Mouse (Mus musculus): ENCODE data around the gene Sertad2. TPM values are rescaled to one million over a fixed set of nuclear protein-coding genes. Genes with fewer than 3 reads are reported as not detected.
A peak's percentile ranks its signal among the peaks of the same experiment; 100 is the strongest.

Sertad2 gene
- polyA plus RNA-seq, 1 experiment: 11.5 TPM

DNA sequence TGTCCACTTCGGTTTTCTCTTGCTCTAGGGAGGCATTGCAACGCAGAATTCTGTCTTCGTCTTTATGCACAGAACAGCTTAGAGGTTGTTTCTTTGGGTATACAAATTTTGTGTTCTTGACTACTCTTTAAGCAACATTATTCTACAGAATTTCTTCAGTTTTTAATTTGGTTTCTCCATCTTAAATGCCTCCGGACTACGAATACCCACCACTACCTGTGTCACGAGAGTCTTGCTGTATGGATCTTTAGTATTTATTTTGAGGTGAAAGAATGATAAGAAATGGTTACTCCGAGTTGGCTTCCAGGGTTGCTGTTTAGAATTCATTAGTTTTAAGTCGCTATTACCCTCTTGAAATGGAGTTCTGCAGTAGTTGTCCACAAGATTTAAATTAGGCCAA lies 1.3 kb downstream of the Sertad2 start:
- Histone ChIP-seq H3K4me1 (peaks cover 32% of the 10 kb centered on the region), H3K4me3 (replicated peaks) (peak overlapping the region; percentile 98), H3K36me3 (replicated peaks; ENCODE audit: low read length) (peaks cover 12% of the 10 kb centered on the region), H3K27me3 (replicated peaks) (no peaks in the 10 kb centered on the region), H3K9me3 (no peaks in the 10 kb centered on the region)
- TF ChIP-seq FLI1 (IDR thresholded peaks at IDR 0.05; ENCODE audit: low read length) (no peak), GATA1 (IDR thresholded peaks at IDR 0.05; ENCODE audit: borderline replicate concordance, low read length) (no peak)

DNA sequence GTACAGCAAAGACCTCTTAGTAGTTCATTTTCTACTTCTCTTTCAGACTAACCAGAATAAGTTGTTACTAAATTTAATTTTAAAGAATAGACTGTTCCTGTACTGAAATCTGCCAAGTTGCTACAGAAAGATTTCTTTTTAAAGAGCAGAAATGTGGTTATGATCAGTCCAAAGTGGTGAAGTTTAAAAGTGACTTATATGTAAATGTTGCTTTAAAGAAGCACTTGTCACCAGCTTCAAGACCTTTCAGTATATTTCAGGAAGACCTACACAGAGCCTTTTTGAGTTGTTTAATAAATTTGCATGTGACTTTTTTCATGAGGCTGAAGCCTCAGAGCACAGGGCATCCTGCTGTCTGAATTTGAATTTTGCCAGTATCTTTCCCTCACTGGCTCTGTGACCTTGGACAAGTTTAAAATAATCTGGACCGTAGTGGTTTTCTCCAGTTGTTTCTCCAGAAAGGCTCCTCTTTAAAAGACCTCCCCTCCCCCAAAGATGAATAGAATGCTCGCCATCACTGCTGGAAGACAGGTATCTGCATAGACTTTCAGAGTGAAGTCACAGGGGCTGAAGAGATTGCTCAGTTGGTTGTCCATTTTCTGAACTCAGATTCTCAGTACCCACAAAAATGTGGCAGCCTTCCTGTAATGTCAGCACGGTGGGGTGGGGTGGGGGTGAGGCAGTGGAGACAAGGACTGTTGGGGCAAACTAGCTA lies 1.9 kb downstream of the Sertad2 start:
- Histone ChIP-seq H3K9me3 (no peaks in the 10 kb centered on the region), H3K4me3 (replicated peaks) (no peak overlapping the region), H3K36me3 (replicated peaks; ENCODE audit: low read length) (peaks cover 12% of the 10 kb centered on the region), H3K4me1 (peaks cover 32% of the 10 kb centered on the region), H3K27me3 (replicated peaks) (no peaks in the 10 kb centered on the region)
- no peak for TF ChIP-seq GATA1 (IDR thresholded peaks at IDR 0.05; ENCODE audit: borderline replicate concordance, low read length)
- TF ChIP-seq FLI1 (IDR thresholded peaks at IDR 0.05; ENCODE audit: low read length): no peak

DNA sequence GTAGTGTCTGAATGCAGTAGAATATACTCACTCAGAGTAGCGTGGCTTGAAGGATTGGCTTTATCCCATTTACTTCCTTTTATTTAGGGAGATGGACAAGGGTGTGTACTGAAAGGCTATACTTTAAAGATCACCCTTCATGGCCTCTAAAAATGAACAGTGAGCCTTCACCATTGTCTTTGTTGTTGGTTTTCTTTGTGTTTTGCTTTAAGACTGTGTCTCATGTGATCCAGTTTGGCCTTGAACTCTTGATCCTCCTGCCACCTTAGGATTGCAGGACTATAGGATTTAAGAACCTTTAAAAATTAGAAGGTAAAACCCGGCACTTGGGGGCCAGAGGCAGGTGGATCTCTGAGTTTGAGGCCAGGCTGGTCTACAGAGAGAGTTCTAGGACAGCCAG lies 6.4 kb downstream of the Sertad2 start:
- no peaks in the 10 kb centered on the region for H3K9me3 ChIP-seq
- no peak for TF ChIP-seq FLI1 (IDR thresholded peaks at IDR 0.05; ENCODE audit: low read length)
- H3K4me1 ChIP-seq: peaks cover 26% of the 10 kb centered on the region
- peaks cover 12% of the 10 kb centered on the region for H3K36me3 ChIP-seq (replicated peaks; ENCODE audit: low read length)
- H3K27me3 ChIP-seq (replicated peaks): no peaks in the 10 kb centered on the region
- no peak overlapping the region for H3K4me3 ChIP-seq (replicated peaks)

DNA sequence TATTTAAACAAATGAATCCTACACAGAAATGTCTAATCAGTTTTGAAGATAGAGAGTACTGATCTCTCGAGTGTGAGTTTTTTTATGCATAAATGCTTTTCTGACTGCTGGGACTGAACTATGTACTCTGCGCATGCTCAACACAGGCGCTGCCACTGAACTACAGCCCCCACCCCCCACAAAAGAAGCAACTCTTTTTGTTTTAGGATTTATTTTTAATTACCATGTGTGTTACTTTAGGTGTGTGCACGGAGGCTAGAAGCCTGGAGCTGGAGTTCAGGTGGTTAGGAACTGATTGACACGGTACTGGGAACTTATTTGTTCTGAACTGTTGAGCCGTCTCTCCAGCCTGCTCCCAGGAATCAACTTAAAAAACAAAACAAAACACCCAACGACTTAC lies 7.1 kb downstream of the Sertad2 start:
- Histone ChIP-seq H3K4me1 (peaks cover 21% of the 10 kb centered on the region), H3K4me3 (replicated peaks) (no peak overlapping the region), H3K27me3 (replicated peaks) (no peaks in the 10 kb centered on the region), H3K9me3 (no peaks in the 10 kb centered on the region), H3K36me3 (replicated peaks; ENCODE audit: low read length) (peaks cover 12% of the 10 kb centered on the region)
- TF ChIP-seq FLI1 (IDR thresholded peaks at IDR 0.05; ENCODE audit: low read length): no peak
- no peak for TF ChIP-seq GATA1 (IDR thresholded peaks at IDR 0.05; ENCODE audit: borderline replicate concordance, low read length)

DNA sequence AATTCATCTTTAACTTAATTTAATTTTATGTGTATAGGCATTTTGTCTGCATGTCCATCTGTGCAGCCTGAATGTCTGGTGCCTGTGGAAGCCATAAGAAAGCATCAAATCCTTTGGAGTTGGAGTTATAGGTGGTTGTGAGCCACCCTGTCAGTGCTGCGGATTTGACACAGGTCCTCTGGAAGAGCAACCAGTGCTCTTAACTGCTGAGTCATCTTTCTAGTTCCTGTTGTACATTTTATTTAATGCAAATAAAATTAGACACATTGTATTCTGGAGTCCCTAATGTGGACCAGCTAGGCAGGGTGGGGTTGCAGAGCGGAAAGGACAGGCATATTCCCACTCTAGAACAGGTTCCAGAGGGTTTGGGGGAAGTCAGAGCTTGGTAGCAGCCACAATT lies 9.0 kb downstream of the Sertad2 start:
- H3K27me3 ChIP-seq (replicated peaks): no peaks in the 10 kb centered on the region
- no peak overlapping the region for H3K4me3 ChIP-seq (replicated peaks)
- H3K4me1 ChIP-seq: peaks cover 22% of the 10 kb centered on the region
- peaks cover 10% of the 10 kb centered on the region for H3K36me3 ChIP-seq (replicated peaks; ENCODE audit: low read length)
- no peaks in the 10 kb centered on the region for H3K9me3 ChIP-seq
- TF ChIP-seq GATA1 (IDR thresholded peaks at IDR 0.05; ENCODE audit: borderline replicate concordance, low read length): no peak
- TF ChIP-seq FLI1 (IDR thresholded peaks at IDR 0.05; ENCODE audit: low read length): no peak

DNA sequence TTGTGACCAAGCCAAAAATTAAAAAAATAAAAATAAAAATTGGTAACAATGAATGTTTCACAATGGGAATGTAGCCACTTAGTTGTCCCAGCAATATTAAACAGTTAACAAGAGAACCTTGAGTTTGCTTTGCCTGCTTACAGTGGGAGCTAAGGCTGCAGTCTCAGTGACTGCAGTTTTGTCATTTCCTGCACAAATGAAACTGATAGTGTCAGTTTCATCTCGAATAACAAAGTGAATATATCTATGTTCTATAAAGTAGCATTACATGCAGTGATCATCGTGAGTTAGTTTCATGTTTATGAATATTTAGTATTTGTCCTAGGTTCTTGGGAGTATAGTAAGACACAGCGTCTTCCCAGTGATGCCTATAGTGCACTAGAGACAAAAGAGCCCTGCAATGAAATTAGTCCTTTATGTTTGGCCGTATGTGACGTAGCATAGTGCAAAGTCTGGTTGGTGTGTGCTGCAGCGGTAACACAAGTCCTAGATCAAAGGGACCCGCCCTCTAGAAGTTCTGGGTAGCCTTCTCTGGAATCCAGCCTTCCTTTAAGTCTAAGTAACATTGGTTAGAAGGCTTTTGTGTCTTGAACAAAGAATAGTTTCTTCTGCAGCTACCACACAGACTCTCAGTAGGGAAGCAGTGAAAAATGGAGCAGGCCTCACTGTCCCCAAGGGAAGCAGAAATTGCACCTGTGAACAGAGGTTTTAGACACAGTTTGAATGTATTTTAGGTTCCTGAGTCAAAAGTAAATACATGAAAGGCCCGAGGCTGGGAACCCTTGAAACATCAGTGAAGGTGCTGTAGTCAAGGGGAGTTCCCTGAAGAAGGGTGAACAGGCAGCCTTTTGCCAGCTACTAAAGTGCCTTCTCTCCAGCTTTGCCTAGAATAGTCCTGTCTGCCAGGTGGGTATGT lies 10.0 kb downstream of the Sertad2 start:
- Histone ChIP-seq H3K36me3 (replicated peaks; ENCODE audit: low read length) (peaks cover 11% of the 10 kb centered on the region), H3K27me3 (replicated peaks) (no peaks in the 10 kb centered on the region), H3K4me1 (peaks cover 22% of the 10 kb centered on the region), H3K9me3 (no peaks in the 10 kb centered on the region), H3K4me3 (replicated peaks) (no peak overlapping the region)
- TF ChIP-seq GATA1 (IDR thresholded peaks at IDR 0.05; ENCODE audit: borderline replicate concordance, low read length): no peak
- TF ChIP-seq FLI1 (IDR thresholded peaks at IDR 0.05; ENCODE audit: low read length): no peak

DNA sequence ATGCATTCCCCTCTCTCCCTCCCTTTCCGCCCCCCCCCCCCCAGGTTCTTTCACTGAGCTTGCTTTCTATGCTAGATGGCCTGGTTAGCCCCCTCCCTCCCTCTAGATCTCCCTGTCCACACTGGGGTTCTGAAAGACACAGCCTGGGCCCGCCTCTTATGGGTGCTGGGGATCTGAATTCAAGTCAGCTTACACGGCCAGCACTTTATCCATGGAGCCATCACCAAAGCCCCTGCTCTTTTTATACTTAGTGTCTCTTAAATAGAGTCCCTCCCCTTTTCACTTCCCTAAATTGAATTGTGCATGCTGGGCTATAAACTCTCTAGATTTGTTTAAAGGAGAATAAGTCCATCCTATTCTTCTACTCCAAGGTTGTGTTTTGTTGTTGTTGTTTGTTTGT lies 12.6 kb downstream of the Sertad2 start:
- Histone ChIP-seq H3K9me3 (no peaks in the 10 kb centered on the region), H3K4me1 (peaks cover 45% of the 10 kb centered on the region), H3K27me3 (replicated peaks) (no peaks in the 10 kb centered on the region), H3K4me3 (replicated peaks) (no peak overlapping the region), H3K36me3 (replicated peaks; ENCODE audit: low read length) (peaks cover 6% of the 10 kb centered on the region)
- TF ChIP-seq GATA1 (IDR thresholded peaks at IDR 0.05; ENCODE audit: borderline replicate concordance, low read length) (no peak), FLI1 (IDR thresholded peaks at IDR 0.05; ENCODE audit: low read length) (no peak)

DNA sequence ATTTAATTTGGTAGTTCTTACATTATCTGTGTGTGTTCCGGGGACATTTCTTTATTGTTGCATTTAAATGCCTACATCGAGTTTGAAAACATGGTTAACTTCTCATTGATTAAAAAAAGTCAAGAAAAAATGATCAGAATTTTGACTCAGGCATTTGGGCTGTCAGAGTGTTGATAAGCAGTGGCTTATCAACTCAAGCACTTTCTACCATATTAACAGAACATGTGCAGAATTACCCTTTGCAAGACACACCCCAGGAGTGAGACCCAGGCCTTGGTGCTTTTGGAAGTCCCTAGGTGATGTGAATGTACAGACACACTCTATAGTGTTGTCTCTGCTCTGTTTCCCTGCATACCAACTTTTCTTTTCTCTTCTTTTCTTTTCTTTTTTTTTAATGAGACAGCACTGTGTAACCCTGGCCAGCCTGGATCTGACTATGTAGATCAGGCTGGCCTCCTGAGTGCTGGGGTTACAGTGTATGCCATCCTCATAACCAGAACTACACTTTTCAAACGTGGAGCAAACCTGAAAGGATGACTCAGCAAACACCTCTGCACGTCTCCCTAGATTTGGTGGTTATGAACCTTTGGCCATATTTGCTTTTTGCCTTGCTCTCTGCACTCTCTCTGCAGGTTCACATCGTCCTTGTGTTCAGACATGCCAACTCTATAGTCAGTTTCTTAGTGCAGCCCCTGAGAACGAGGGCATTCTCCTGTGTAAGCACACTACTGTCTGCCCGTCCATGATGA lies 13.3 kb downstream of the Sertad2 start:
- H3K4me1 ChIP-seq: peaks cover 47% of the 10 kb centered on the region
- no peak for TF ChIP-seq GATA1 (IDR thresholded peaks at IDR 0.05; ENCODE audit: borderline replicate concordance, low read length)
- no peak for TF ChIP-seq FLI1 (IDR thresholded peaks at IDR 0.05; ENCODE audit: low read length)
- no peak overlapping the region for H3K4me3 ChIP-seq (replicated peaks)
- H3K27me3 ChIP-seq (replicated peaks): no peaks in the 10 kb centered on the region
- H3K36me3 ChIP-seq (replicated peaks; ENCODE audit: low read length): peaks cover 6% of the 10 kb centered on the region
- H3K9me3 ChIP-seq: no peaks in the 10 kb centered on the region

DNA sequence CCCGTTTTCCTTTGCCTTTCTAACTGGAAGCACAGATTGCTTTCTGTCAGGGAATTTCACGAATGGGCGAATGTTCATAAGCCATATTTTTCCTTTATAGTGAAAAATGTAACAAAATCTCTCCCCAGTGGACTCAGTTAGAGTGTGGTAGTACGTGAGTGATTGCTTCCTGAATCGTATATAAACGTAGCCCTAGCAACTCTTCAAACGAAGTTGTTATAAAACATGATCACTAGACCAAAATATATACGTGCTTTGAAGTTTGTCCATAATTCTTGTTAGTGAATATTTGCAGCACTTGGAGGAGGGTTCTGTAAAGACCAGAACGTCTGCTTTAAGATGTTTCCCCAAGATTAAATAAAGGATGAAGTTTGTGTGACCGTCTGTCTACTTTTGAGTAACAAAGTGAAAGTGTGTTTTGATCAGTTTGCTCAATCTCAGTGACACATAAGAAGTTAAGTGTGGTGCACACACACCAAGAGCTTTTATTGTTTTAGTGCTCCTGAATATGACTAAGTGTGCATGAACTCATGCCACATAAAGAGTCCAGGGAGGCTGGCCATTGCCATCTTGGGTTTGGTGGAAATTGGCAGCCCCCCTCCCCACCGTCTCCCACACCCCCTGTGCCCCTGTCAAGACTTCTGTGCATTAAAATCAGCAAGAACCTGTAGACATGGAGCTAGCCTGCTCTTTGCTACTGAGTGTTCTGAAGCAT lies 16.3 kb downstream of the Sertad2 start:
- Histone ChIP-seq H3K4me3 (replicated peaks) (no peak overlapping the region), H3K36me3 (replicated peaks; ENCODE audit: low read length) (peaks cover 20% of the 10 kb centered on the region), H3K9me3 (peaks cover 12% of the 10 kb centered on the region), H3K4me1 (peaks cover 38% of the 10 kb centered on the region), H3K27me3 (replicated peaks) (no peaks in the 10 kb centered on the region)
- TF ChIP-seq FLI1 (IDR thresholded peaks at IDR 0.05; ENCODE audit: low read length) (no peak), GATA1 (IDR thresholded peaks at IDR 0.05; ENCODE audit: borderline replicate concordance, low read length) (no peak)

All from megakaryocyte, embryonic 14.5 days (primary cell).